Mouse (Mus musculus) cerebellum, adult 8-10 months (tissue): ENCODE data around the gene F830045P16Rik.
"Not testable (repeated sequence)": the region's sequence is repeated elsewhere in the genome, so short reads cannot be mapped to it uniquely, and the experiment has no call there.

Experiments
- DNase-seq: peaks from one replicate; pipeline ENCODE4 v3.0.0; 2022

F830045P16Rik gene

GRCm38 (mm10) chr2:129483150-129483549, 53.3 kb downstream of the F830045P16Rik start:
- DNase-seq = no peak

- DNase-seq = peak; percentile 15
Measured at GRCm38 (mm10) chr2:129471905-129472304, 64.5 kb downstream of the F830045P16Rik start.

GRCm38 (mm10) chr2:129470839-129471238, 65.6 kb downstream of the F830045P16Rik start:
- DNase-seq = no peak

GRCm38 (mm10) chr2:129438772-129439171, 97.6 kb downstream of the F830045P16Rik start:
- DNase-seq = not testable (repeated sequence)

GRCm38 (mm10) chr2:129435154-129435553, 101.2 kb downstream of the F830045P16Rik start:
- no peak for DNase-seq

GRCm38 (mm10) chr2:129423741-129424140, 112.7 kb downstream of the F830045P16Rik start:
- no peak for DNase-seq

GRCm38 (mm10) chr2:129420897-129421561, 115.4 kb downstream of the F830045P16Rik start:
- peak; percentile 16 for DNase-seq

- no peak for DNase-seq
Measured at GRCm38 (mm10) chr2:129419361-129419880, 117.0 kb downstream of the F830045P16Rik start.

- no peak for DNase-seq
Measured at GRCm38 (mm10) chr2:129414593-129414992, 121.8 kb downstream of the F830045P16Rik start.

- DNase-seq = peak; percentile 7
Measured at GRCm38 (mm10) chr2:129413488-129413887, 122.9 kb downstream of the F830045P16Rik start.

GRCm38 (mm10) chr2:129411651-129412050, 124.8 kb downstream of the F830045P16Rik start:
- no peak for DNase-seq

- no peak for DNase-seq
Measured at GRCm38 (mm10) chr2:129410344-129410743, 126.1 kb downstream of the F830045P16Rik start.

GRCm38 (mm10) chr2:129408476-129408875, 127.9 kb downstream of the F830045P16Rik start:
- DNase-seq = peak; percentile 57
